Mouse (Mus musculus) G1E (cell line): ENCODE results near the gene Glyat. TPM values are rescaled to one million over a fixed set of nuclear protein-coding genes. Genes with fewer than 3 reads are reported as not detected.

Experiments
- ATAC-seq: 2 replicates; pipeline ENCODE4 v1.8.0; 2016; ENCODE audit warnings: mild to moderate bottlenecking; ENCODE audit not compliant: insufficient number of reproducible peaks, poor library complexity, low FRiP score, severe bottlenecking; ENCODE audit errors: extremely low read depth
- DNase-seq: peaks from one replicate; pipeline ENCODE4 v3.0.0; 2012; ENCODE audit warnings: low spot score
- H3K27me3 ChIP-seq: 2 replicates; pipeline ENCODE4 v1.6.1; 2012; ENCODE audit warnings: mild to moderate bottlenecking, low read length, inconsistent platforms; ENCODE audit not compliant: insufficient read depth
- H3K36me3 ChIP-seq: replicated peaks from 2 replicates; pipeline ENCODE3; 2012; ENCODE audit warnings: mild to moderate bottlenecking, inconsistent platforms
- H3K4me1 ChIP-seq: 2 replicates; pipeline ENCODE4 v1.6.1; 2012; ENCODE audit warnings: low read depth, low read length, inconsistent platforms, mixed read lengths; ENCODE audit not compliant: insufficient read depth
- H3K4me3 ChIP-seq: 2 replicates; pipeline ENCODE4 v1.5.1; 2012; ENCODE audit warnings: low read depth, mild to moderate bottlenecking, inconsistent platforms, low read length, moderate library complexity, mixed read lengths
- H3K9me3 ChIP-seq: replicated peaks from 2 replicates; pipeline ENCODE4 v1.6.1; 2012; ENCODE audit warnings: inconsistent platforms
- CTCF ChIP-seq: IDR thresholded peaks from 2 replicates; pipeline ENCODE4 v1.5.1; 2012; ENCODE audit warnings: low read depth, low read length, inconsistent platforms, mixed read lengths
- GATA1 ChIP-seq: IDR thresholded peaks from 2 replicates; pipeline ENCODE4 v1.6.1; 2012; ENCODE audit warnings: borderline replicate concordance, low read length, inconsistent platforms, mixed read lengths
- GATA2 ChIP-seq: IDR thresholded peaks from 2 replicates; pipeline ENCODE4 v1.6.1; 2012; ENCODE audit warnings: low read depth, low read length, inconsistent platforms, borderline replicate concordance
- POLR2AphosphoS5 ChIP-seq: IDR thresholded peaks from 2 replicates; pipeline ENCODE4 v1.6.1; 2012; ENCODE audit warnings: low read depth, low read length, inconsistent platforms; ENCODE audit not compliant: insufficient replicate concordance
- TAL1 ChIP-seq: conservative IDR thresholded peaks from 2 replicates; pipeline ENCODE4 v1.6.1; 2012; ENCODE audit warnings: low read depth, low read length, inconsistent platforms, mixed read lengths
- polyA plus RNA-seq: library from polyadenylated mRNA; stranded (reverse); fragments of >175 nt; gene quantifications from 2 replicates; pipeline ENCODE4 v1.2.3, GENCODE M21; 2012
- total RNA-seq, 2 experiments: library from RNA; stranded (forward) in 1 of 2; stranded (reverse) in 1 of 2; fragments of 200-1000 nt in 1 of 2; fragments of >200 nt in 1 of 2; fragmentation: Nextera tagmentation in 1 of 2; gene quantifications; 2 replicates each; pipeline ENCODE4 v1.2.3; 2014 to 2017

Glyat gene
- total and polyA plus RNA-seq, 3 experiments: 0.11 TPM; not detected in 2

GRCm38 (mm10) chr19:12608336-12608735 is 24.8 kb upstream of the Glyat start:
- Histone ChIP-seq H3K36me3 (no peaks in the 10 kb centered on the region), H3K4me1 (no peaks in the 10 kb centered on the region; the same call in 1 of the 2 replicates), H3K4me3 (no peak overlapping the region), H3K27me3 (no peaks in the 10 kb centered on the region), H3K9me3 (no peaks in the 10 kb centered on the region)
- DNase-seq (no peak), ATAC-seq (no peak)
- TF ChIP-seq TAL1 (no peak), CTCF (no peak), POLR2AphosphoS5 (no peak), GATA2 (no peak), GATA1 (no peak)

GRCm38 (mm10) chr19:12613646-12614045 is 19.5 kb upstream of the Glyat start:
- Histone ChIP-seq H3K36me3 (no peaks in the 10 kb centered on the region), H3K4me1 (no peaks in the 10 kb centered on the region), H3K27me3 (no peaks in the 10 kb centered on the region), H3K4me3 (no peak overlapping the region), H3K9me3 (no peaks in the 10 kb centered on the region)
- DNase-seq: no peak
- ATAC-seq: no peak
- TF ChIP-seq GATA2: no peak
- TF ChIP-seq GATA1: no peak
- TF ChIP-seq POLR2AphosphoS5: no peak
- TF ChIP-seq CTCF: no peak
- TF ChIP-seq TAL1: no peak

GRCm38 (mm10) chr19:12634259-12634658 is 1.2 kb downstream of the Glyat start:
- Histone ChIP-seq H3K9me3 (no peaks in the 10 kb centered on the region), H3K4me3 (no peak overlapping the region), H3K27me3 (no peaks in the 10 kb centered on the region), H3K4me1 (no peaks in the 10 kb centered on the region), H3K36me3 (no peaks in the 10 kb centered on the region)
- TF ChIP-seq POLR2AphosphoS5 (no peak), TAL1 (no peak), GATA1 (no peak), GATA2 (no peak), CTCF (no peak)
- DNase-seq (no peak), ATAC-seq (no peak)

GRCm38 (mm10) chr19:12634963-12635362 is 1.9 kb downstream of the Glyat start:
- ATAC-seq (no peak), DNase-seq (no peak)
- no peaks in the 10 kb centered on the region for H3K36me3 ChIP-seq
- no peak overlapping the region for H3K4me3 ChIP-seq
- H3K27me3 ChIP-seq: no peaks in the 10 kb centered on the region; the same call in 1 of the 2 replicates
- no peak for TF ChIP-seq GATA2
- no peak for TF ChIP-seq CTCF
- TF ChIP-seq POLR2AphosphoS5: no peak
- TF ChIP-seq GATA1: no peak
- no peak for TF ChIP-seq TAL1
- no peaks in the 10 kb centered on the region for H3K9me3 ChIP-seq
- no peaks in the 10 kb centered on the region for H3K4me1 ChIP-seq

GRCm38 (mm10) chr19:12636863-12637262 is 3.8 kb downstream of the Glyat start:
- no peak overlapping the region for H3K4me3 ChIP-seq
- DNase-seq (no peak), ATAC-seq (no peak)
- no peaks in the 10 kb centered on the region for H3K9me3 ChIP-seq
- no peaks in the 10 kb centered on the region for H3K36me3 ChIP-seq
- no peaks in the 10 kb centered on the region; the same call in 1 of the 2 replicates for H3K27me3 ChIP-seq
- TF ChIP-seq GATA1 (no peak), GATA2 (no peak), CTCF (no peak), TAL1 (no peak), POLR2AphosphoS5 (no peak)
- no peaks in the 10 kb centered on the region for H3K4me1 ChIP-seq

- TF ChIP-seq CTCF (no peak), TAL1 (no peak), GATA2 (no peak), GATA1 (no peak), POLR2AphosphoS5 (no peak)
- no peak for ATAC-seq
- Histone ChIP-seq H3K27me3 (no peaks in the 10 kb centered on the region; the same call in 1 of the 2 replicates), H3K4me3 (no peak overlapping the region), H3K9me3 (no peaks in the 10 kb centered on the region), H3K36me3 (no peaks in the 10 kb centered on the region), H3K4me1 (no peaks in the 10 kb centered on the region)
- DNase-seq: no peak
Measured at GRCm38 (mm10) chr19:12638049-12638448, 4.9 kb downstream of the Glyat start.
